Mouse (Mus musculus): ENCODE results near the gene Tcaim.

DNA sequence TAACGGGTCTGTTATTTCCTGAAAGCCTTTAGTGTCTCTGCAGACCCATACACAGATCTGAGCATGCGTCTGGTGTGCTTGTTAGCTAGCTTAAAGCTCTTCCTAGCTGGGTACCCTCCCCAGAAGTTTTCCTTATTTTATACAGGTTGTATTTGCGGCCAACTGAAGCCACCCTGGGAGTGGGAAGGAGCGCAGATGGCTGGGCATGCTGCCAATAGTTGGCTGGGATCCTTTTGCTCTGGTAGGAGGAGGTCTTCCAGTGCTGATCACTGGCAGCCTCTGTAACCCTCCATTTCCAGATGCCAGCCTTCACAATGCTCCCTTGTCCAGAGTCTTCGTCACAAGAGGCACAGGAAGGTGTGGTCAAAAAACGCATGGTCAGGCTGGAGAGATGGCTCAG lies 31.5 kb downstream of the Tcaim start:
- TF ChIP-seq GATA1 (IDR thresholded peaks at IDR 0.05; ENCODE audit: low read length) (no peak), TAL1 (IDR thresholded peaks at IDR 0.05; ENCODE audit: low read length) (no peak)
